Comparison of ENCODE assay signal across 21 mouse cellular contexts in the genomic region with DNA sequence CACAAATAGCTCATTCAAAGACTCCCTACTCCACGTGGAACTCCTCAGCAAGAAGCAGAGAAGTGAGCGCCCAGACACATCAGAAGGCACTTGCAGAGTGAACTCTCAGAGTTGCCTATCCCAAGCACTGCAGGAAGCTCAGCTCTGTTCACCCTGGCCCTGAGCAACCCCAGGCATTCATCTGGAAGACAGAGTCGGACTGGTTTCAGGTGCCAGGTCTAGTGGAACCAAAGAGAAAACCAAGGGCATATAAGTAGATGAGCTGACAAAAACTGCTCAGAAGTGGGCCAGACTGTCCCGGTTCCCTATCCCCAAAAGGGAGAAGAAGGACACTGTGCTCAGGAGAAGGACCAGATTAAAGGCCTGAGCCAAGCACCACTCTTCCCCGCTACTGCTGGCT. TPM values are rescaled to one million over a fixed set of nuclear protein-coding genes. Genes with fewer than 3 reads are reported as not detected.
DNase-seq lines count a peak whose midpoint lies in the region; ATAC-seq and TF ChIP-seq lines count a peak whose summit lies in the region.
"Had no signal": no experiment of that assay in that cellular context is flagged by ENCODE, and none has a peak within 500 bp of the region (broad histone marks: within the 10 kb centered on the region; RNA-seq: fewer than 3 reads in every experiment).

No protein-coding gene starts in this region.

- H3K4me2 ChIP-seq in kidney, embryonic 16.5 days (replicated peaks; ENCODE audit: low read depth, low read length) = no peak overlapping the region
- H3K4me2 ChIP-seq in kidney, embryonic 15.5 days = no peak overlapping the region
- H3K4me2 ChIP-seq: embryonic facial prominence, embryonic 12.5 days; forebrain, embryonic 13.5 days; forebrain, embryonic 15.5 days had no signal

- H3K9ac ChIP-seq in kidney, embryonic 16.5 days (replicated peaks; ENCODE audit: low read length) = no peak overlapping the region
- no peak overlapping the region for H3K9ac ChIP-seq in kidney, embryonic 15.5 days
- H3K9ac ChIP-seq: embryonic facial prominence, embryonic 12.5 days; forebrain, embryonic 13.5 days; forebrain, embryonic 15.5 days had no signal

- WGBS in kidney, adult 2 months = 54% methylated on average over 5 of the region's 5 CpGs
- 69% methylated on average over 5 of the region's 5 CpGs for WGBS in kidney, embryonic 16.5 days
- WGBS in kidney, embryonic 15.5 days = 78% methylated on average over 5 of the region's 5 CpGs

- no peaks in the 10 kb centered on the region for H3K36me3 ChIP-seq in kidney, adult 2 months (ENCODE audit: control insufficient read depth, insufficient read depth, low read length)
- H3K36me3 ChIP-seq in kidney, embryonic 16.5 days (ENCODE audit: insufficient read depth, low read length) = no peaks in the 10 kb centered on the region
- H3K36me3 ChIP-seq in kidney, embryonic 15.5 days = no peaks in the 10 kb centered on the region
- H3K36me3 ChIP-seq: embryonic facial prominence, embryonic 10.5 days; embryonic facial prominence, embryonic 12.5 days; forebrain, embryonic 15.5 days had no signal

- no peaks in the 10 kb centered on the region for H3K9me3 ChIP-seq in kidney, embryonic 16.5 days (ENCODE audit: low read length)
- no peaks in the 10 kb centered on the region for H3K9me3 ChIP-seq in kidney, embryonic 15.5 days (replicated peaks)
- H3K9me3 ChIP-seq: embryonic facial prominence, embryonic 10.5 days; embryonic facial prominence, embryonic 12.5 days; forebrain, embryonic 13.5 days; forebrain, embryonic 15.5 days had no signal

- no peak for ATAC-seq in kidney, embryonic 16.5 days (ENCODE audit: low FRiP score, low TSS enrichment)
- ATAC-seq in kidney, embryonic 15.5 days (replicated peaks; ENCODE audit: low FRiP score) = no peak
- ATAC-seq in cerebellum, adult (ENCODE audit: insufficient number of reproducible peaks, low FRiP score, low TSS enrichment) = no peak
- ATAC-seq: forebrain, embryonic 13.5 days; forebrain, embryonic 15.5 days had no signal

- H3K4me3 ChIP-seq in kidney, adult 2 months (ENCODE audit: insufficient read depth, low read depth, low read length) = no peak overlapping the region
- no peak overlapping the region for H3K4me3 ChIP-seq in kidney, embryonic 16.5 days (ENCODE audit: low read length)
- no peak overlapping the region for H3K4me3 ChIP-seq in kidney, embryonic 15.5 days (replicated peaks)
- H3K4me3 ChIP-seq: embryonic facial prominence, embryonic 10.5 days; embryonic facial prominence, embryonic 12.5 days; forebrain, embryonic 13.5 days; forebrain, embryonic 15.5 days had no signal

- H3K4me1 ChIP-seq in kidney, adult 2 months (ENCODE audit: control insufficient read depth, insufficient read depth, low read length) = peaks cover 23% of the 10 kb centered on the region; the same call in 1 of the 2 replicates
- 0 out of 2 replicates have a peak, but pooled peaks cover 3% of the 10 kb centered on the region for H3K4me1 ChIP-seq in kidney, embryonic 16.5 days (ENCODE audit: insufficient read depth, low read length)
- peaks cover 4% of the 10 kb centered on the region for H3K4me1 ChIP-seq in kidney, embryonic 15.5 days
- H3K4me1 ChIP-seq: forebrain, embryonic 13.5 days; forebrain, embryonic 15.5 days had no signal

- TF ChIP-seq POLR2A in kidney, adult 2 months (IDR thresholded peaks at IDR 0.05; ENCODE audit: low read depth, low read length) = no peak

- peak overlapping the region; percentile 66 for H3K27ac ChIP-seq in kidney, adult 2 months (ENCODE audit: insufficient read depth, low read depth, low read length)
- no peak overlapping the region for H3K27ac ChIP-seq in kidney, embryonic 16.5 days (ENCODE audit: low read length)
- no peak overlapping the region for H3K27ac ChIP-seq in kidney, embryonic 15.5 days
- H3K27ac ChIP-seq: embryonic facial prominence, embryonic 10.5 days; embryonic facial prominence, embryonic 12.5 days; forebrain, embryonic 13.5 days; forebrain, embryonic 15.5 days had no signal

- no peaks in the 10 kb centered on the region for H3K27me3 ChIP-seq in kidney, adult 2 months (replicated peaks; ENCODE audit: control insufficient read depth, insufficient read depth, low read length)
- H3K27me3 ChIP-seq in kidney, embryonic 16.5 days (ENCODE audit: insufficient read depth, low read length) = no peaks in the 10 kb centered on the region
- H3K27me3 ChIP-seq in kidney, embryonic 15.5 days = no peaks in the 10 kb centered on the region
- H3K27me3 ChIP-seq: embryonic facial prominence, embryonic 12.5 days; forebrain, embryonic 13.5 days; forebrain, embryonic 15.5 days had no signal

- no peak for TF ChIP-seq CTCF in kidney, adult 2 months (conservative IDR thresholded peaks at IDR 0.05; ENCODE audit: insufficient read depth, insufficient read length, low read depth, low read length)

- peak; percentile 77 for DNase-seq in kidney, adult 2 months
- no peak for DNase-seq in kidney, postnatal 10 days
- peak; percentile 66 for DNase-seq in kidney, adult 9 months
- peak; percentile 48 to 68 for DNase-seq in kidney, postnatal 25 days
- DNase-seq: adrenal gland, adult 2 months; adrenal gland, postnatal 10 days; adrenal gland, postnatal 25 days; cerebellum, adult 11-12 months; cerebellum, adult 2 months; cerebellum, adult 9-10 months; cerebellum, postnatal 10 days; cerebellum, postnatal 25 days had no signal

RNA-seq across cellular contexts. Expression of a gene that starts 44.3 kb away (rescaled TPM):
- 0.09 and 0.22 TPM in 2 replicates for polyA plus RNA-seq in kidney, adult 2 months (2012; rRNA removed)
- polyA plus RNA-seq in kidney, embryonic 16.5 days (2015; fragmentation: Nextera tagmentation; extraction: Ambion mirVana) = 0.65 and 0.76 TPM in 2 replicates
- 0.52 and 0.81 TPM in 2 replicates for polyA plus RNA-seq in kidney, embryonic 15.5 days (2015; fragmentation: Nextera tagmentation; extraction: Ambion mirVana)
- polyA plus RNA-seq: cortical plate, adult 2 months; forebrain, embryonic 11.5 days; forebrain, embryonic 15.5 days had no signal

RNA-seq across cellular contexts. Expression of a gene that starts 44.5 kb away (rescaled TPM):
- polyA plus RNA-seq in kidney, adult 2 months (2012; rRNA removed) = 28.9 and 35.3 TPM in 2 replicates
- polyA plus RNA-seq in kidney, embryonic 16.5 days (2015; fragmentation: Nextera tagmentation; extraction: Ambion mirVana) = 2.4 and 2.6 TPM in 2 replicates
- polyA plus RNA-seq in kidney, embryonic 15.5 days (2015; fragmentation: Nextera tagmentation; extraction: Ambion mirVana) = 2.2 and 2.6 TPM in 2 replicates
- polyA plus RNA-seq: forebrain, embryonic 11.5 days; forebrain, embryonic 13.5 days had no signal
